Mouse (Mus musculus): Measurements from ENCODE around the gene Zar1. TPM values are rescaled to one million over a fixed set of nuclear protein-coding genes. Genes with fewer than 3 reads are reported as not detected.

Gene Zar1
- polyA plus RNA-seq (2012; ENCODE audit: low replicate concordance): not detected in 2 replicates

DNA sequence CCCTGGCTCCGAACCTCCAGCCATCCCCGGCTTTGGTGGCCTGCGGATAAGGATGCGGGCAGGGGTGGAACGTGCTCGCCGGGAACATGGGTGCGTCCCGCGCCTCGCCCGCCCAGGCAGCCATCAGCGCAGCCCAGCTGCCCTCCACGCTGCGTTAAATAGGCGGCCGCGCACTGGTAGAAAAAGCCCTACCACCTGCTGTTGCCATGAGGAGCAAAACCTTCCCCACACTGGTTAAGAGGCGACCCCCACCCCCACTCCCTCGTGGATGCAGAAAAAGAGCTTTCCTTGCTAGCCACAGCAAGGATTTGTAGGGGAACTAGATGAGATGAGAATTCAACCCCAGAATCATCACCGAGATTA, at the start of gene Zar1:
Gene Zar1, minus strand, starts transcription at position 285 of the 363 bp plus-strand sequence.

DNA sequence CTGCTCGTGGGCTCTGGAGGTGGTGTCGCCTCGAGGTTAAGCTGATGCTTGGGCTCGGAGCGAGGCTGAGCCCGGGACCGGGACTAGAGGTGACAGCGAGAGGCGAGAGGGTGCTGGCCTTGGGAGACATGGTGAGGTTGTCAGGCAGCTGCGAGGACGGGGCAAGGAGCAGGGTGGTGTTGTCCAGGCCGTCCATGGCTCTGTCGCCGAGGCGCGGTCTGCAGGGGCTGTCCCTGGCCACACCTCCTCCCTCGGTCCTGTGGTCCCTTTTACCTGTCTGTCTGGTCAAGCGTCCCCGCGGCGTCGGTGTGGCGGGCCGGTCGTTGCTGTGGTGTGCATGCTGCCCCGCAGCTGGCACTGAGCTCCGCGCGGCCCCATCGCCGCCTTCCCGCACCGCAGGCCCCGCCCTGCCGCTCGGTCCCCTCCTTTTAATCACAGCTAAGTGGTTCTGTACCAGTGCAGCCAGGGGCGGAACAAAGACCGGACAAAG, 6.2 kb upstream of the Zar1 start, which contains the start of gene Gm5868:
Gene Gm5868, minus strand, starts transcription at position 360 of the 490 bp plus-strand sequence.

DNA sequence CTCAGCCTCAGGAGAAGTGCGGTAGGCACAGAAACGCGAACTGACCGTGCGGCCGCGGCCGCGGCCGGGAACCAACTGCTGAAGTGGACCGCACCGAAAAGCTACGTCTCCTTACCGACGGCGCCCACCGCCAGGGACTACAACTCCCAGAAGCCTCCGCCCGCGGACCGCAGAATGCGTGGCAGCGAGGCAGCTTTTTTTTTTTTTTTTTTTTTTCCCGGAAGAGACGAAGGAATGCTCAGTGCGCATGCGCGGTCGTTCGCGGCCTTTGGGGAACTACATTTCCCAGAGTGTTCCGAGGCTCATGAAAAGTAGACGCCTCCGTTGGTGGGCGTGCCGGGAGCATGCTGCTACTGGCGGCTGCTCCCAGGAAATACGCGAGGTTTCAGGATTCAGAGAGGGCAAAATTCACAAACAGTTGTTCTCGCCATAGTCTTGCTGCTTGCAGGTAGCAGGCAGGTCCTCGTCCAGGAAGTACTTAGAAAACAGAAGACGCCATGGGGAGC, 21.5 kb downstream of the Zar1 start, which contains the start of gene Nfxl1:
Gene Nfxl1, minus strand, starts transcription at position 141 of the 506 bp plus-strand sequence.

Other genes starting within 250 kb of the Zar1 start
- not detected in 2 replicates for gene Corin, start 76.8 kb downstream of the Zar1 start, polyA plus RNA-seq (2012; ENCODE audit: low replicate concordance)
- gene Nfxl1, start 21.6 kb downstream of the Zar1 start, polyA plus RNA-seq (2012; ENCODE audit: low replicate concordance): 7.7 and 11.1 TPM in 2 replicates
- gene Gm5868, start 6.3 kb upstream of the Zar1 start, polyA plus RNA-seq (2012; ENCODE audit: low replicate concordance): not detected in 2 replicates
- not detected in 2 replicates for gene Cnga1, start 63.0 kb upstream of the Zar1 start, polyA plus RNA-seq (2012; ENCODE audit: low replicate concordance)
- not detected in 2 replicates for gene Nipal1, start 66.5 kb upstream of the Zar1 start, polyA plus RNA-seq (2012; ENCODE audit: low replicate concordance)
- gene Txk, start 171.5 kb upstream of the Zar1 start, polyA plus RNA-seq (2012; ENCODE audit: low replicate concordance): 0.25 TPM in 1 of 2 replicates, not detected in the other

Data from leukemia stem cell, adult 10-12 weeks (primary cell).